Mouse (Mus musculus): Measurements from ENCODE around the gene Pik3r6.

Gene Pik3r6

DNA sequence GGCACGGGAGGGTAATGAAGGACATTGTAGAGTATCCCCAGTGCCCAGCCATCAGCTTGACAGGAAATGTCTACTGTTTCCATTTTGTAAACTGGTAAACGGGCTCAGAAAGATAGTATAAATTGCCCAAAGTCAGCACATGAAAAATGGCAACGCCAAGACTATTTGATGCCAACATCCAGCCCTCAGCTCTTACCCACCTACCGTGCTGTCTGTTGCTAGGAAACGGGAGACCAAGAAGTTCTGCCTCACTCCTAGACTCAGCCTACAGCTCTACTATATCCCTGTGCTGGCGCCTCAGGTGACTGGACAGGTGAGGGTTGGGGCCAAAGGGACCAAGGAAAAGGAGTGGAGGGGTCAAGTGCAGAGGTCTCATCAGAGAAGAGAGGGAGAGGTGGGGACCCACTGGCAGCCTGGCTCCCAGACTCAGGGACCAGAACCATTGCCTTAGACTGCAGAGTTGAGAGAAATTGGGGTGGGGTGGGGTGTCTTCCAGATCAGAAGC is 31.2 kb downstream of the Pik3r6 start:
- DNase-seq (ENCODE audit: low spot score in 2 of 2): no peak

DNA sequence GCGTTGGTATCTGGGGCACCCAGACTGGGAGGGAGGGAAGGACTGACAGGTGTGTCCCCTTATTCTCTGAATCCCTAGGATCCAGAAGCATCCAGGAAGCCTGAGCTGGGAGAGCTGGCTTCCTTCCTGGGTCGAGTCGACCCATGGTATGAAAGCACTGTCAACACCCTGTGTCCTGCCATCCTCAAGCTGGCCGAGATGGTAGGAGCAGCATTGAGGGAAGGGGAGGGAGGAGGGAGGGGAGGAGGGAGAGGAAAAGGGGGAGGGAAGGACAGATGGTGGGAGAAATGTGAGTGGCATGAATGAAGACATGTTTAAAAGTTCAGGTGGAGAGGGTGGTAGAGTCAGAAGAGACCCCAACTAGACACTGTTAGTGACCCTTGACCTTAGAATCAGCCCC is 33.2 kb downstream of the Pik3r6 start:
- no peak for DNase-seq (ENCODE audit: low spot score in 2 of 2)

GRCm38 (mm10) chr11:68536465-68536864 is 33.6 kb downstream of the Pik3r6 start:
- no peak for DNase-seq (ENCODE audit: low spot score in 2 of 2)

DNA sequence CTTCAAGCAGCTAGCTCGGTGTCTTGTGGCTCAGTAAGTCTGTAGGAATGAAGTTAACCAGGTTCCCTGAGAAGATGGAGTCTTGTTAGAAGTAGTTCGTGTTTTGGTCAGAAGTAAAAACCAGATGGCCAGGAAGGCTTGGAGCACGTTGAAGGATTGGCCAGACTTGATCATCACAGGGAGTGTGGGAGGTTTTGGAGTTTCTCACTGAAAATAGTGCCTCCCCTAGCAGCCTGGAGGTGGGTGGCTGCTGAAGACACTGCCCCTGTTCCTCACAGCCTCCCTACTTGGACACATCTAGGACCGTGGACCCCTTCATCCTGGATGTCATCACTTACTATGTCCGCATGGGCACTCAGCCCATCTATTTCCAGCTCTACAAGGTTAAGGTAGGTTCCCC is 36.8 kb downstream of the Pik3r6 start:
- no peak for DNase-seq (ENCODE audit: low spot score in 2 of 2)

DNA sequence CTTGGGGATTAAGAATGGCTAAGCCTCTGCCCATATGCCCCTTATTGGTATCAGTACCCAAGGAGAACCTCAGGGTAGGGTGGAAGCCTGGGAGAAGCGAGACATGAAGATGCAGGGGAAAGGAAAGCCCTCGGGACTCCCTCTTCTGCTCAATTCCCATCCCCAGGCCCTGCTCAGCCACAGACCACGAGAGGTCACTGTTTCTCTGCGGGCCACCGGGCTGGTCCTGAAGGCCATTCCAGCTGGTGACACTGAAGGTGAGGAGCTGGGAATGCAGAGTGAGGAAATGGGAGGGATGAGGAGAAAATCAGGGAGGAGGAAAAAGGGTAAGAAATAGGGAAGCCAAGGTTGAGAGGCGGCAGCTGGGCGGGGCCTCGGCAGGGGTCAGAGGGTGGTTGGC is 41.7 kb downstream of the Pik3r6 start:
- peak in 1 of 2 experiments; percentile 23 for DNase-seq (ENCODE audit: low spot score in 2 of 2)

GRCm38 (mm10) chr11:68545172-68545571 is 42.4 kb downstream of the Pik3r6 start:
- no peak for DNase-seq (ENCODE audit: low spot score in 2 of 2)

- DNase-seq (ENCODE audit: low spot score in 2 of 2): no peak
Observed at GRCm38 (mm10) chr11:68545682-68546222, 42.9 kb downstream of the Pik3r6 start.

GRCm38 (mm10) chr11:68547484-68547883 is 44.7 kb downstream of the Pik3r6 start:
- DNase-seq (ENCODE audit: low spot score in 2 of 2): no peak

DNA sequence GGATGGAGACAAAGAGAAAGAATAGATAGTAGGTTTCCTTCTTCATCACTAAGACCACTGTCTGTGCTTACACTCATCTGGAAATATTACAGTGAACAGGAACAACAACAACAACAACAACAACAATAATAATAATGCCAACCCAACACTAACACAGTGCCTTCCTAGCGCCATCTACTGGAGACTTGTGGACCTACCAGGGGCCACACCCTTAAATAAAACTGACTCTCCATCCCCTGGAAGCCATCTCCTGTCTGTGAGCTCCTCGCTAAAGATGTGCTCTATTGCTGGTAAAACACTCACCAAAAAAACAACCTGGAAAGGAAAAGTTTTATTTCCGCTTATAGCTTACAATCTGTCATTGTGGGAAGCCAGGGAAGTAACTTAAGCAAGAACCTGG is 46.8 kb downstream of the Pik3r6 start:
- no peak for DNase-seq (ENCODE audit: low spot score in 2 of 2)

DNA sequence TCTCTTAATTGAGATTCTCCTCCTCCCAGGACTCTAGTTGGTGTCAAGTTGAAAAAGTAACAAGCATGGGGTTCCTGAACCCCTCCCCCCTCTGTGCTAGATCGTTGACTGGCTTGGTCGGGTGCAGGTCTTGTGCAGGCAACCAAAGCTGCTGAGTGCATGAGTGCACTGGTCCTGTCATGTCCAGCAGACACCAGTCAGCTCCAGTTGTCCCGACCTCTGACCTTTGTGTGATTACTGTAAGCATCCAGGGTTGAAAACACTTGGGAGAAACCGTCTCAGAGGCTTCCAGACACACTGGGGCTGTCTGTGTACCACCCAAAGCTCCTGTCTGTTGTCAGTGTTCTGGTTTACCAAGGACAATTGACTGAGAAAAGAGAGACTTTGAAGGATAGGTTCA is 47.5 kb downstream of the Pik3r6 start:
- no peak for DNase-seq (ENCODE audit: low spot score in 2 of 2)

GRCm38 (mm10) chr11:68553981-68554471 is 51.2 kb downstream of the Pik3r6 start:
- peak in 1 of 2 experiments; percentile 37 for DNase-seq (ENCODE audit: low spot score in 2 of 2)

DNA sequence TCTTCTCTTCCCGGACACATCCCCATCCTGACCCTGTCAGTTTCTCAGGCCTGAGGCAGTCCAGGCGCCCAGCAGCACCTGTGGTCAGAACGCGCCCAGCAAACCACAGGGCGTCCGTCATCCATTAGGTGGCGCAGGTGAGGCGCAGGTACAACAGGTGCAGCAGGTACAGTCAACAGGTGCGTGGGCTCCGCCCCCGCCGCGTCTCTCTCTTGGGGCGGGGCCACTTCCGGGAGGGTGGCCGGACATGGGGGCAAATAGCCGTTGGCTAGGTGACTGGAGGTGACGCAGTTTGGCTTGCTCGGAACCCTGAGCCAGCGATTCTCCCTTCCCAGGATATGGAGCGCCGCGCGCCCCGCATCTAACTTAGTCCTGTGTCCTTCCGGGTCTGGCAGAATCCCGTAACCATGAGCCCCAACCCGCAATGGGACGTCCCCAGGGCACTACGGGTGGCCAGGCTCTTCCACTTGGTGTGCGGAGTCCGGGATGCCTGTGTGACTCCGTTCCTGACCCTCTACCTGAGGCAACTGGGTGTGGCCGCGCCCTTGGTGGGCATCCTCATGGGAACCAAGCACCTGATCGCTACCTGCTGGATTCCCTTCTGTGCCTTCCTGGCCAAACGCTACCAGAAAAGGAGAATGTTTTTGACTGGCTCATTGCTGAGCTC is 53.2 kb downstream of the Pik3r6 start, which contains the start of gene Mfsd6l:
Gene Mfsd6l, plus strand, starts transcription at position 269 of the 667 bp plus-strand sequence.
- DNase-seq (ENCODE audit: low spot score in 2 of 2): no peak

- DNase-seq (ENCODE audit: low spot score in 2 of 2): no peak
Observed at GRCm38 (mm10) chr11:68559546-68559945, 56.7 kb downstream of the Pik3r6 start.

- DNase-seq (ENCODE audit: low spot score in 2 of 2): no peak
Observed at GRCm38 (mm10) chr11:68561957-68562950, 59.4 kb downstream of the Pik3r6 start.

GRCm38 (mm10) chr11:68564356-68565031 is 61.7 kb downstream of the Pik3r6 start:
- DNase-seq (ENCODE audit: low spot score in 2 of 2): no peak

DNA sequence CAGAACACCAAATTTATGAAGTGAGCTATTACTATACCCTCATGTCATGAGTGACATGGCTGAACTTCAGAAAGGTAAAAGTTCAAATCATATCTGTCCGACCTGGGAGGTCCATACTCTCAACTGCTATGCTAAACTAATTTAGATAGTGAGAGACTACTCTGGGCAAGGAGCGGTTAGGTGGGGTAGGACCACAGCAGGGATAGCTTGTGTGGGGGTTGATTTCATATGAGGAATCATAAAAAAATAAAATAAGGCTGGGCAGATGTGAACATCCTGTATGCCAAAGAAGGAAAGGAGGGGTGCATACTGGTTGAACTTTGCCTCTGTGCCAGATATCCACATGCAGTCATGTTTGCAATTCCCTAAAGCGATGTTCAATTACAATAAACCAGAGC is 62.2 kb downstream of the Pik3r6 start:
- DNase-seq (ENCODE audit: low spot score in 2 of 2): no peak

- peak; percentile 72 to 86 for DNase-seq (ENCODE audit: low spot score in 2 of 2)
Observed at GRCm38 (mm10) chr11:68566447-68567059, 63.7 kb downstream of the Pik3r6 start.

- no peak for DNase-seq (ENCODE audit: low spot score in 2 of 2)
Observed at GRCm38 (mm10) chr11:68570861-68571260, 68.0 kb downstream of the Pik3r6 start.

DNA sequence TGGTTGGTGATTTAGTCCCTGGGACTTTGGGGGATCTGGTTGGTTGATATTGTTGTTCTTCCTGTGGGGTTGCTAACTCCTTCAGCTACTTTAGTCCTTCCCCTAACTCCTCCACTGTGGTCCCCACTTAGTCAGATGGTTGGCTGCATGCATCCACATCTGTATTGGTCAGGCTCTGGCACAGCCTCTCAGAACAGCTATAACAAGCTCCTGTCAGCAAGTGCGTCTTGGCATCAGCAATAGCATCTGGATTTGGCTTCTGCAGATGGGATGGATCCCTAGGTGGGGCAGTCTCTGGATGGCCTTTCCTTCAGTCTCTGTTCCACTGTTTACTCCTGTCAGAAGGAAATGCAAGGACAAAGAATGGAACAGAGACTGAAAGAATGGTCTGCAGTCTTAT is 74.3 kb downstream of the Pik3r6 start:
- DNase-seq (ENCODE audit: low spot score in 2 of 2): no peak

DNA sequence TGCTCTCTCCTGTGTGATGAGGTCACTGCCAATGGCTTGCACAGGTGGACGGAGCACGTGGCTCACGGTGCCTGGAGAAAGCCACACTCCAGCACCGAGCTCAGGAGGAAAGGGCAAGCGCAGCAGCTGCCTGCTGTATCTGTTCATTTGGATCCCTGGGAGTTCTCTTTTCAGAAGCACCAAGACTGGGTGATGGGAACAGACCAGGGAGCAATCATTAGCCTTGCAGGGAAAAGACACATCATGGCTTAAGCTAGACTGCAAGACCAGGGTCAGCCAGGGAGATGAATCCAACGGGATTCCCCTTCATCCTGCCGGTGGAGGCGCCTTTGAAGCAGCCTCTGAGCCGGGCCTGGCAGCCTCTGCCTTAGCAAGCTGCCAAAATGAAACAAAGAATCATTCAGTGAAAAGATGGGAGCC is 76.7 kb downstream of the Pik3r6 start:
- peak in 1 of 2 experiments; percentile 75 for DNase-seq (ENCODE audit: low spot score in 2 of 2)

- DNase-seq (ENCODE audit: low spot score in 2 of 2): no peak
Observed at GRCm38 (mm10) chr11:68580566-68580965, 77.7 kb downstream of the Pik3r6 start.

All from cerebellum, postnatal 4 days (tissue).